Mouse (Mus musculus) thymus, postnatal 4 days (tissue): ENCODE measurements around the gene Nhej1.
A peak's percentile ranks its signal among the peaks of the same experiment; 100 is the strongest.

Source experiments
- DNase-seq: peaks from one replicate; pipeline ENCODE4 v3.0.0; 2021

The Nhej1 gene

DNA sequence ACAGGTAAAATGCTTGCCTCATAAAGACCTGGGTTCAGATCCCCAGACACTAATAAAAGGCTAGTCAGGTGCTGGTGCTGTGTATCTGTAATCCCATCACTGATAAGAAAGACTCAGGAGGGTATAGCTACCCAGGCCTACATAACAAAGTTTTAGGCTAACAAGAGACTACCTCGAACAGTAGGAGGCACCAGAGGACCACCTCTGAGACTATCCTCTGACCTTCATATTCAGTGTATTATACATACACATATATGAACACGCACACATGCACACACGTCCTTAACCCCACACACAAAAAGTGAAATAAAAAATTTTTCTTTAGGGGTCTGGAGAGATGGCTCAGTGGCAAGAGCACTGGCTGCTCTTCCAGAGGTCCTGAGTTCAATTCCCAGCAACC is 2.8 kb downstream of the Nhej1 start:
- peak; percentile 57 for DNase-seq

DNA sequence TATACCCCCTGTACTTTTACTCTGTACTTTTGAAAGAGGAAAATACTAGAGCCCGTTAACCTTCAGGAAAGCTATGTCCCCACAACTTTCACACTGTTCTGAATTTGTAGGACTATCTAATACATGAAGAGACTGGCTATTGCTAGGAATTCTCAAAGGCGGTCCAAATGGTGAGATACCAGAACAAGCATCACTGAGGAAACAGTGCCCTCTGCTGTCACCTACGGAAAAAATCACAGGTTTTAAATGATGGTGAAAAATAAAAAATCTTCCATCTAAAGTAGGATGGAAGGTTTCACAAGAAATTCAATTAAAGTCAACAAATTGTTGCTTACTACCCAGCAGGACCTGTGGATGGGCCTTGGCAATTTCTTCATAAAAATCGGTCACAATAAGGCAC is 72.9 kb downstream of the Nhej1 start:
- DNase-seq = no peak

DNA sequence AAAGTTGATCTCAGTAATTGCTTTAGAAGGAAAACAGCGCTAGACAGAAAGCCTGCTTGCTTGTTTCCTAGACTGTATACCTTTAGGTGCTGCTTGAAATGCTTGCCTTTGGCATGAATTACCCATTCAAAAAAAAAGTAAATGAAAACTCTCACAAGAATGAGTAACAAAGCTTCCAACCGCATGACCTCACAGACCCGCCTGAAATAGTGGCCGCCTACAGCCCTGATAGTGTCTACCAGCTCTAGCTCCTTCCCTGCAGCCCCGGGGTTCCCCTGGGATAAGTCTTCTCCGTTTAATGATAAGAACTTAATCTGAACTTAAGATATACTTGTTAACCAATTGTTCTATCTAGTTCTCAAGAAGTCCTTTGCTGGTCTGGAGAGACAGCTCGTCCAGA is 73.6 kb downstream of the Nhej1 start:
- DNase-seq = no peak

DNA sequence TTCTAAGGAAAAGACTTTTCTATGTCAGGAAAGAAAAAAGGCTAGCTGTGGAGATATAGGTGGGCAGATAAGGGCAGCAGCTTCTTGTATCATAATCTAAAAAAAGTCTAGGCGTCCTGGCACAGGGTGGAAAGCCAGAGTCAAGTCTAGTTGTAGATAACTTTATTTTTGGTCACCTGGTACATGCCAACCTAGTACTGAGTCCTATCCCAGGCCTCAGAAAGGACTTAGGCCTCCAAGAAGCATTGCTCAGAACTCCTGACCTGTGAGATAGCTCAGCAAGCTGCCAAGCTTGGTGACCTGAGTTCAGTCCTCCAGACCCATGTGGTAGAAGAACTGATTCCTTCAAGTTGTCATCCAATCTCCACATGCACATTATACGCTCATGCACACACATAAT is 76.4 kb downstream of the Nhej1 start:
- no peak for DNase-seq

DNA sequence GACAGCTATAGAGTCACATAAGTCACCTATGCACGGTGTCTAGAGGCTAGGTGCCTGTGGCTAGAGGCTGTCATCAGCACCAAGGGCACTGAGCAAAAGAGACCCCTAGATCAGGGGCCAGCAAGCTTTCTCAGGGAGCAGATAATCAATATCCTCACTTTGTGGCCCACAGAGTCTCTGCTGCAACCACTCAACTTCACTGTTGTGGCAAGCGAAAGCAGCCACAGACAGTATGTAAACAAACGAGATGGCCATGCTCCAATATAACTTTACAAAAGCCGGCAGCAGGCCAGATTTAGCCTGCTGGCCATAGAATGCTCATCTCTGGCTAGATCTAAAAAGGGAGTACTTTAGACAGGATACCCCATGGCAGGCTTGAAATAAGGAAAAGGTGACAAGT is 77.0 kb downstream of the Nhej1 start:
- no peak for DNase-seq

DNA sequence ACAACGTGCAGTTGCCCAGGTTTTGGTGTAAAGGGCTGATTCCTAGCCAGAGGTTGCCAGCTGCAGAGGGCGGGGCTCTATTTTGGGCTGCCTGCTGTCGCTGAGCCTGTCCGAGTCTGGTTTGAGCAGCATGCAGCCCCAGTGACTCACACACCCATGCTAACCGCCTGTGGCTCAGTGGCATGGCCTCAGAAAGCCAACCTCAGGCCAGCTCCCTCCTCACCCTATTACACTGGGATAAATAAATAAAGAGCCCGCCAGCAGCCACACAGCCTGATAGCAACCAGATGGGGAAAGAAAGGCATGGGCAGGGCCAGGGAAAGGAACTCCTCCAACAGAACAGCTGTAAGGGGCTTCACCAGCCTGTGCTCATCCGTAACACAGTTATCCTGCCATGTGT is 84.6 kb downstream of the Nhej1 start:
- no peak for DNase-seq

DNA sequence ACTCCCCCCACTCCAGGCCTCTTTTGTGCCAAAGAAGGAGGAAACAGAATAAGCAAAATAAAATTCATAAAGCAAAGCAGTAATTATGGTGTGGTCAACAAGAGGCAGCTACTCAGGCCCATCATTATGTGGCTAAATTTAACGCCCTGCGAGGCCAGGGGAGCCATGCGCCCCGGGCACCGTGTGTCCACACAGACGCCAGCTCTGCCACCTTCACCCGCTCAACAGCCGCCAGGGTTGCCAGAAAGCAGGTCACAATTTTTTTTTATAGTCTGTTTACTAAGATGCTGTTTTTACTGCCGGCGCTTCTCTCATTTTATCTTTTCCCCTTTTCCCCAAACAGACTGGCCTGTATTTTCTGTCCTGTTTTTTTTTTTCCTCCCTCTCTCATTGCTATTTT is 93.0 kb downstream of the Nhej1 start:
- no peak for DNase-seq

DNA sequence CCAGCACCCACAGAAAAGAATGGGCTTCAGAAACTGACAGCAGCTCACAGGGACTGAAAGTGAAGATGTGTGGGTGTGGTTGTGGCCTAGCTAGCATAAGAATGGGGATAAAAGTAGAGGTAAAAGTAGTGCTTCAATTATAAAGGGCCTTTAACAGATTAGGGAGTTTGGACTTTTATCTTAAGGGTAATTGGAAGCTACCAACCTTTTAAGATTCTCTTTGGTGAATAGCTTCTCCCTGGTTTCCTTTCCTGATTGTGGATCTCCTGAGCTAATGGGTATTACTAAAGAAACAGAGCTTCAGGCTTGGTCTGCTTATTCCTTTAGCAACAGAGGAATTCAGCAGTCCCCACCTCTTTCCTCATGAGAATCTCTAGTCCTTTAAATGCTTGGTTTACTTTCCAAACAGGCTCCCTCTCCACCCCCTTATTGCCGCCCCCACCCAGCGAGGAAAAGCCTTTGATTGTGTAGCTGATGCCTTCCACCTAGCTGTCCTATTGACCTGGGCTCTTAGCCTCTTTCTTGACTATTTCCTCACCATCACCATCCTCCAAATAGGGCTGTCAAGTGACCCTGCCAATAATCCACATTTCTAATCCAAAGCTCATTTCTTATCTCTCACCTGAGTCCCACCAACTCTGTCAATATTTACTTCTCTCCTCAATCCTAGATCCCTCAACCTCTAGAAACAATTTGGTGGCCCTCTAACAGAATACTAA is 97.8 kb downstream of the Nhej1 start:
- no peak for DNase-seq

DNA sequence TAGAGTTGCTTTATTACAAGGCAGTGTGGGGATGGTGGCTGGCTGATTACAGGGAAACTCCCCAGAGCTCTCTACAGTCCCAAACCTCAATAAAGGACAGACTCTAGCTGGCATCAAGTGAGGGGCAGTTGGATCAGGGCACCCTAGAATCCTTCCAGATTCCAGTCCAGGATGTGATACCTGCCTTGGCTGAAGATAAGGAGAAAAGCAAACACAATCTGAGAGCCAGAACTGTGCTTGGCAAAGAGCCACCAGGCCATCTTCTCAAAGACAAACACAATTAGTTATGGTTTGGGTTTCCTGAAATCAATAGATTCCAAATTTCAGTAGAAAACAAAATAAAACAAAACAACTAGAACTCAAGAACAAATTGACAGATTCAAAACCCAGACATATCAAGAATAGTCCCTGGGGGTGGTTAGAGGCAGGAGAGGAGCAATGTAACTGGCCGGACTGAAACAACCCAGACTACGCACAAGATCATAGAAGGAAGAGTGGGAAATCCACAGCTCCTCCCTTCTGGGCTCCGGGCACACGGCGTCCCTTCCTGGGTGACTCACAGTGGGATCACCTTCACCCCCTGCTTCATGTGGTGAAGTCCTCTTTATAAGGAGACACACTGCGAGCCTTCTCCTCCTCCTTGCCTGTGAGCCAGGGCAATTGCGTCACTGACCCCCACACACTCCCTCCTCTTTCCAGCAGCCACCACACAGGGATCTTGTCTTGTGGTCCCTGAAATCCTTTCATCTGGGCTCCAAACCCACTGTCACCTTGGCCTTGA is 100.4 kb downstream of the Nhej1 start:
- no peak for DNase-seq

DNA sequence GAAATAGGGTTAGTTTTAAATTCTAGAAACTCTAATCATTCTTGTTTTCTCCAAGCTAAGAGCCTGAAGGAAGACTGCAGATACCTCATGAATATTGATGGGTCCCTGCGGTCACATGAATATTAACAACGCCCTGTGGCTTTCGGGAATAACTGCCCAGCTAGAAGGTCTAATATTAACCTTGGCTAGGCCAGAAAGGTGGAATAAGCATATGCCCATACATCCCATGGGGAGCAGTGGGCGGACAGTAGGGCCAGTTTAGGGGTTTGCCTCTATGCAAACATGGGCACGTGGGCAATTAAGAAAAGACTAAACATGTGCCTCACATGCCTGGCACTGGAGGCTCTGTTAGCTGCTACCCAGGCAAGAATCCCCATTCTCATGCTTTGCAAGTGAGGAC is 102.8 kb downstream of the Nhej1 start:
- no peak for DNase-seq

DNA sequence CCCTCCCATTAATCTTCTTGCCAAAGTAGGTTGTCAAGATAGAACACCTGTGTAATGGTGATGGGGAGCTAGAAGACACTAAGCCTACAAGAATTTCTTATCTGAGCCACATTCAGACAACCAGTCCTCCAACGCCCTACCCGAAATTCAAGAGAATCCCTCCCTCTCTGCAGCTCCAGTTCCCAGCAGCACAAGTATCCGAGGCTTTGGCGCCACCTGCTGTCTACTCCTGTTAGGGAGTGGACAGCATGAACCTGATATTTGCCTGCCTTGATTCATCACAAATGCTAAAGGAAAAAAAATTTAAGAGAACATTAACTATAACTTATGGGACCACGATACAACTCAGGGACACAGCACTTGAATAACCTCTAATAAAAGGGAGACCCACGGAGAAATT is 108.2 kb downstream of the Nhej1 start:
- DNase-seq = peak; percentile 83

DNA sequence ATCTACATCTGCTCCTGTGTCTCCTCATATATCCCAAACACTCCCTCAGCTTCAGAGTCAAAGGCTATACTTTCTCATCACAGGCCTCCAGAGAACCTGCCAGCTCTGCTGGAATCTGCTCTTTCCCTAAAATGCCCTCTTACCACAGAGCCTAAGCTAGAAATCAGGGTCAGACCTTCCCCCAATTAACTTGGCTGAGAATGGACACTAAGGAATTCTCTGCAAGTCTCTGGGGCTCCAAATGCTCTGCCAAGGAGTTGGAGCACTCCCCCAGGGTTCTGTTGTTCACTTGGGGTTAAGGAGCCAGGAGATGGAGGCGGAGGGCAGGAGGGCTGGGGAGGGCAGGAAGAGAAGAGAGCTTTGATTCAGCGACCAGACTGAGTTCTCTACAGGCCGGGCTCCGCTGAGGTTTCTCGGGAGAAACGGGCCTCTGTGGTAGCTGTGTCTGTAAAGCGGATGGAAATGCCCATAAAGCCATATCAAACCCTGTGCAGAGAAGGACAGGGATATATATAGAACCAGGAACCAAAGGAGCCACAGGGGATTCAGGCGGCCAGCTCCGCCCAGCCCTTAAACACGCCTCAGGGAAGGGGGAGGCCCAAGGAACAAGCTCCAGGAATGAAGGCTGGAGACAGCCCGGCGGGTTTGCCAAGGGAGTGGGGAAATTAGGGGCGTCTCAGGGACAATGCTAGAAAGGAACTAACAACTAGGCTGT is 109.3 kb downstream of the Nhej1 start:
- DNase-seq = no peak

DNA sequence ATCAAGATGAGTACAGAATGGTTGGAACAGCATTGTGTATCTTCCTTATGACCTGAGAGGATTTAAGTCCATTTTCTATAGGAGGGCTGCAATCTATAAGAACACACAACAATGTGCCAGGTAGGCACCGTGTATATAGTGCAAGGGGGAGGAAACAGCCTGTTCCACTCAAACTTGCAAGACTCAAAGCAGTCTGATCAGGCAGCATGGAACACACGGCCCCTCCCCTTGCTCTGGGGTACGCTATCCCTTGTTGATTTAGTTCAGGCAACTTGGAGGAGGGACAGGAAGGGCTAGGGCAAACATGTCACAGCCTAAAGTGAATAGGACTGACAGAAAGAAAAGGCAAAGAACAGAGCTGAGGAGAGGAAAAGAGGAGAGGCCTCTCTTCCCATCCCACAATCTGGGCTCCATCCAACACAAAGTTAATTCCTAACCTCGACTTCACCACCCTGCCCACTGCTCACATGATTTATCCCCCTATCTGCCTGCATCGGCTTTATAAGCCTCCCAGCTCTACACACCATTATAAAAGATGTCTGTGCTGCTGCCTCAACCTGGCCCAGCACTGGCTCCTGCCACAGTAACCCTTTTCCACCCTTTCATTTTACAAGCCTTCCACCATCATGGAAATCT is 110.7 kb downstream of the Nhej1 start:
- no peak for DNase-seq

DNA sequence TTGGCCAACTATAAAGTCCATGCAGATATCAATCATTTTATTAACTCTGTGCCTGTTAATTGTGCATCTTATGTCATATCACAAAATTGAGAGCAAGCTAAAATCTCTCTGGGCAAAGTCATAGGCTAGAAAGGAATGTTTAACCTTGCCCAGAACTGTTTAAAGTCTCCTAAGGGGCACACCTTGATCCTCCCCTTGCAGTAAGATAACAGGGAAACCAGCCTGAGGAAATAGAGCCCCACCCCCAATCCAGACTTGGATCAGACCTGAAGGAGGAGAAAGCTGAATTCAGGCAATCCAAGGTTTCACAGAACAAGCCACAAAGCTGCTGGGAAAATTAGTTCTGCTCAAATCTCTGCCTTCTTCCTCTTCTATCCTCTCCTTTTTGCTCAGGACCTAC is 114.2 kb downstream of the Nhej1 start:
- DNase-seq = no peak

DNA sequence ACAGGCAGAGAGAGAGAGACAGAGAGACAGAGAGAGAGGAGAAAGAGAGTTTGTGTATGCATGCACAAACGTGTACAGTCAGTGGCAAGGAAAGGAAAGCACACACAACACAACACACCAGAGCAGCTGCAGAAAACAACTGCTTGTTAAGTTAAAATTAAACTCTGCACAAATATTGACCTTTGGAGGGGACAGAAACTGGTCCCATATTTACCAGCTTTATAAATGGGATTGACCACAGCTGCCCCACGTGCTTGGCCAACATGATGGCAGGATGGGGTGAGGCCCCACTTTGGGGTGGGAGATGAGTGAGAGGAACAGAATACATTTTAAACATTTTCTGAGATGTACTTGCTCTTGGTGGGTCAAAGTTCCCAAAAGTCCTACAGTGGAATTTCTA is 114.8 kb downstream of the Nhej1 start:
- DNase-seq = no peak

DNA sequence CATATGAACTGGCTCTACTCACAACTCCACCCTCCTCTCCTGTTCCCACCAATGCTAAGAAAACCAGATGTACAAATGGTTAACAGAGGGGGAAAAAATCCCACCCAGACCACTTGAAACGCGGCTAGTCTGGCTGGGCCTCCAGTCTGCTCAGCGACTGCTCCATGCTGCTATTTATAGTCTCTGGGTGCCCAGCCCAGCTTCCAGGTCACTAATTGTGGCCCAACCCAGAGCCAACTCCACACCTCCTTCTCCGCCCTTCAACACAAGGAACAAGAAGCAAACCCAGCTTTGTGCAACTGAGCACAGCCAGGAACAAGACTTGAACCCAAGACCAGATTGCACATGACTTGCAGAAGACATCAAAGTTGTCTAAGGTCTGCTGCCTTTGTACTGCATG is 119.0 kb downstream of the Nhej1 start:
- DNase-seq = no peak

DNA sequence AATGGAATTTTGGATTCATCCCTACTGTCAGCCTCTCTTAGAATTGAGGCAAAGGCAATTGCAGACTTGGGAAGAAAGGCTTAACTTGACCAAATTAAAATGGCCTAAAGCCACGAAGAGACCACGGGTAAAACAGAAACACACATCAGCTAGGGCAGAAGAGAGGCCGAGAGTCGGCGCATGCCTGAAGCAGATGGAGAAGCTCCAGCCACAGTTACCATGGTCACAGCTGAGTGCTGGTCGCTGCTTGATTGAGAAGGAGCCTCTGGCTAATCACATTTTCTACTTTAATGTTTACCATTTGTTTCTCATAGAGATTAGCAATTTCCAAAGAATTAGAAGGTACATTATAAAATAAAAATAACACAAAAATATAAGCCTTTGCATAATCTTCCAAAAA is 123.8 kb downstream of the Nhej1 start:
- no peak for DNase-seq

DNA sequence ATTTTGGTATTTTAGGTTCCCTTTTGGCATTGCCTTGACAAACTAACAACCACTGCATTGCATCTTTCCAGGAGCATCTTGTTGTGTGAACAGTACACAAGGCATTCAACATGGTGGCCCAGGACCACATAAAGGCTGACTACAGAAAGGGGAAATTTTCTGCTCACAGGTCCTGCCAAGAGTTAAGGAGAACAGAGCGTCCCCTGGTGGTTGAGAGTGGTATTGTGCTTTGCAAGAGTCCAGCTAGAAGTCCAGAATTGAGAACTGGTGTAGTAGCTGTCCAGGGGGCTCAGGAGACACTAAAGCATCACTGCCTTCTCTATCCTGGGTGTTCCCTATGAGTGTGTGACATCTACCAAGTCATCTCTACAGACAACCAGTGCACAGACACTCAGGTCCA is 124.5 kb downstream of the Nhej1 start:
- DNase-seq = peak; percentile 58

DNA sequence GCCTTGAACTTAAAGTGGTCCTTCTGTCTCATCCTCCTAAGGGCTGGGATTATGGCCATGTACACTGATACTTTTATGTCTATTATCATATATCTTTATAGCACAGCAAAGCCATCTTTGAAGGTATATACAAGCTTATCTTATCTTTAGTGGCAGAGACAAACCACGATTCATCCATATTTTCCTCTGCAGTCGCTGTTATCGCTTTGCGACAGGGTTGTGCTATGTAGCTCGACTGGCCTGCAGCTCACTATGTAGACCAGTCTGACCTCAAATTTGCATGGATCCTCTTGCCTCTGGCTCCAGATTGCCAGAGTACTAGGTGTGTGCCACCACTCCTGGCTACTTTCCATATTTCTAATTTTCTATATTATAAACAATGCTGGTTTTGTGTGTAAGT is 125.8 kb downstream of the Nhej1 start:
- no peak for DNase-seq

DNA sequence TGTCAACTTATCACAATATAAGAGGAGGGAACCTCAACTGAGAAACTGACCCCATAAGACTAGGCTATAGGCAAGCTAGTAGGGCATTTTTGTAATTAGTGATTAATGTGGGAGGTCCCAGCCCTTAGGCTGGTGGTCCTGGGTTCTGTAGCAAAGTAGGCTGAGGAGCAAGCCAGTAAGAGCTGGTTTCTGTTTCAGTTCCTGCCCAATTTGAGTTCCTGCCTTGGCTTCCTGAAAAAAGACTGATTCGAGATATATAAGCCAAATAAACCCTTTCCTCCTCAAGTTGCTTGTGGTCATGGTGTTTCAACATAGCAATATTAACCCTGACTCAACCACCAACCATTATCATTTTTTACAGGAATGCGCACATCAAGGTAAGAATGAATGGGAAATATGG is 127.8 kb downstream of the Nhej1 start:
- DNase-seq = no peak

DNA sequence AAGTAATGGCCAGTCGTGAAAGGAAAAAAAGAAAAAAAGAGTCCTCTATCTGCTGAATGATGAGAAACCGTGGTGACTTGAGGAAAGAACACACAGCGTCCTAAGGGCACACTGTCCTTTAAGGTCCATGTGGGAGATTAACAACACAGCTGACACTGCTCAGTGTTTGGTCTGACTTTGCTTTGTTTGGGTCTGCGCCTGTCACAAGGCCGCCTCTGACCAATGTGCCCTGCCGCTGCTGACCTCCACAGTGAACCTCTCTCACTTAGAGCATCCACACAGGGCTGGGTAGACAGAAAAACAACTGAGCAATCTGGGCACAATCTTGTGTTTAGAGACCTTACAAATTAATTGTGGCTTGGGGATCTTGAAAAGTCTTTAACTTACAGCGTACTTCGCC is 148.0 kb downstream of the Nhej1 start:
- no peak for DNase-seq

DNA sequence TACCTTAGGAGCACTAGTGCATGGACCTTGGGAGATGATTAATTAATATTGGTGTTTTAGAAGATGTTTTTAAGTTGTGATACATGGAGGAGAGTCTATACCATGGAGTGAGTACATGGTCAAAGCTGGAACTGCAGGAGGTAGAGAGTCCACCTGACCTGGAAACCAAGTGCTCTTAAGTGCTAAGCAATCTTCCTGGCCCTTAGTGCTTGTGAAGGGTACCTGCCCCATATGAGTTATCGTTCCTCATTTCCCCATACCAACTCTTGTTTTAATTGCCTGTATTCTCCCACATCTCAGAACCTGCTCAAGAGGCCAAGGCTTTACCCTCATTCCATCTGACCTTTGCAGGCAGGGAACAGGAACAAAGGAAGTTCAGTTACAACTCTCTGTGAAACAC is 149.1 kb downstream of the Nhej1 start:
- DNase-seq = no peak

DNA sequence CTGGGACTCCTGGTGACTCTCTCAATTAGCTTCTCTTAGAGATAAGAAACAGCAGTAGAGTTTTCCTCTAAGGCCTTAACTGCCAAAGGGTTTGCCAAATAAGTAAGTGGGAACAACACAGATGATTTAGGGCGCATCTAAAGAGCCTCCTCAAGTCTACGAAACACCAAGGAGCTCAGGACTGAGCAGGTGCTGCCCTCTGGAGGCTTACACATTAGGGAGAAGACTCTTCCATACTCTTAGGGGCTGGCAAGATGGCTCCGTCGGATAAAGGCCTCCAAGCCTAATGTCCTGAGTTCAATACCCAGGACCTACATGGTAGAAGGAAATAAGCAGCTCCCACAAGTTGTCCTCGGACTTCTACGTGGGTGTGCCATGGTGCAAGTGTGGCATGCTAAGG is 151.4 kb downstream of the Nhej1 start:
- no peak for DNase-seq
